31 mouse cellular contexts compared by ENCODE assay signal in genomic region chr12:74277265-74277664, GRCm38 (mm10). TPM values are rescaled to one million over a fixed set of nuclear protein-coding genes. Genes with fewer than 3 reads are reported as not detected.
DNase-seq lines count a peak whose midpoint lies in the region; ATAC-seq and TF ChIP-seq lines count a peak whose summit lies in the region.
"Had no signal": no experiment of that assay in that cellular context is flagged by ENCODE, and none has a peak within 500 bp of the region (broad histone marks: within the 10 kb centered on the region; RNA-seq: fewer than 3 reads in every experiment).

No protein-coding gene starts in this region.

- H3K4me3 ChIP-seq in forebrain, embryonic 14.5 days (ENCODE audit: low read depth, low read length): no peak overlapping the region
- H3K4me3 ChIP-seq in forebrain, embryonic 15.5 days: no peak overlapping the region
- H3K4me3 ChIP-seq in layer of hippocampus, adult 2 months: no peak overlapping the region
- H3K4me3 ChIP-seq: embryonic facial prominence, embryonic 13.5 days; embryonic facial prominence, embryonic 15.5 days; erythroblast, embryonic 14.5 days; forebrain, embryonic 10.5 days; forebrain, embryonic 12.5 days had no signal

- no peaks in the 10 kb centered on the region for H3K36me3 ChIP-seq in forebrain, embryonic 14.5 days (ENCODE audit: control insufficient read depth, insufficient read depth, low read length)
- no peaks in the 10 kb centered on the region for H3K36me3 ChIP-seq in forebrain, embryonic 15.5 days
- H3K36me3 ChIP-seq: embryonic facial prominence, embryonic 13.5 days; embryonic facial prominence, embryonic 15.5 days; forebrain, embryonic 10.5 days; forebrain, embryonic 12.5 days; G1E had no signal

- 0 out of 2 replicates have a peak, but pooled peaks cover 2% of the 10 kb centered on the region for H3K9me3 ChIP-seq in forebrain, embryonic 14.5 days (replicated peaks; ENCODE audit: control insufficient read depth, low read length)
- H3K9me3 ChIP-seq in forebrain, embryonic 15.5 days: no peaks in the 10 kb centered on the region
- H3K9me3 ChIP-seq: embryonic facial prominence, embryonic 13.5 days; embryonic facial prominence, embryonic 15.5 days; forebrain, embryonic 10.5 days; forebrain, embryonic 12.5 days had no signal

- no peaks in the 10 kb centered on the region for H3K4me1 ChIP-seq in forebrain, embryonic 14.5 days (ENCODE audit: control insufficient read depth, insufficient read depth, low read length)
- peaks cover 5% of the 10 kb centered on the region; the same call in 1 of the 2 replicates for H3K4me1 ChIP-seq in forebrain, embryonic 15.5 days
- H3K4me1 ChIP-seq: embryonic facial prominence, embryonic 13.5 days; embryonic facial prominence, embryonic 15.5 days; forebrain, embryonic 10.5 days; forebrain, embryonic 12.5 days had no signal

- peak; percentile 34 for DNase-seq in forebrain, embryonic 14.5 days (ENCODE audit: low spot score)
- DNase-seq in frontal cortex, postnatal 25 days (ENCODE audit: low spot score in 2 of 2): no peak
- no peak for DNase-seq in layer of hippocampus, adult 2 months (ENCODE audit: low spot score in 2 of 2)
- no peak for DNase-seq in layer of hippocampus, adult 9-11 months
- DNase-seq: adrenal gland, adult 8-10 months; adrenal gland, postnatal 14 days; adrenal gland, postnatal 36 days; B cell, adult 2 months; cerebellum, adult 11 months; cerebellum, adult 18-20 months; cerebellum, adult 8-10 months; cerebellum, adult 9-11 months; cerebellum, postnatal 14 days; cerebellum, postnatal 36 days; embryo, embryonic 11 days had no signal

- ATAC-seq in forebrain, embryonic 14.5 days: no peak
- ATAC-seq in forebrain, embryonic 15.5 days (replicated peaks): no peak
- ATAC-seq in frontal cortex, adult (ENCODE audit: low TSS enrichment): peak; percentile 48
- ATAC-seq: activated CD4-positive, CD25-positive, alpha-beta regulatory T cell, adult 4 months; CD4-positive, CD25-positive, alpha-beta regulatory T cell, adult 4 months; Patski had no signal

- no peaks in the 10 kb centered on the region for H3K27me3 ChIP-seq in forebrain, embryonic 14.5 days (replicated peaks; ENCODE audit: control insufficient read depth, insufficient read depth, low read length)
- no peaks in the 10 kb centered on the region for H3K27me3 ChIP-seq in forebrain, embryonic 15.5 days
- H3K27me3 ChIP-seq: CH12.LX; forebrain, embryonic 12.5 days had no signal

- H3K4me2 ChIP-seq in forebrain, embryonic 14.5 days (ENCODE audit: low read length): no peak overlapping the region
- no peak overlapping the region for H3K4me2 ChIP-seq in forebrain, embryonic 15.5 days (replicated peaks)
- H3K4me2 ChIP-seq: embryonic facial prominence, embryonic 13.5 days; embryonic facial prominence, embryonic 15.5 days; forebrain, embryonic 12.5 days had no signal

- WGBS in forebrain, embryonic 14.5 days: 85% methylated on average over 5 of the region's 5 CpGs
- WGBS in forebrain, embryonic 15.5 days: 78% methylated on average over 5 of the region's 5 CpGs

- TF ChIP-seq CTCF in layer of hippocampus, adult 2 months (conservative IDR thresholded peaks at IDR 0.05): no peak

- no peak overlapping the region for H3K27ac ChIP-seq in forebrain, embryonic 14.5 days (ENCODE audit: low read depth, low read length)
- no peak overlapping the region for H3K27ac ChIP-seq in forebrain, embryonic 15.5 days (replicated peaks)
- H3K27ac ChIP-seq in layer of hippocampus, adult 2 months: peak overlapping the region; percentile 36; the same call in 1 of the 2 replicates
- H3K27ac ChIP-seq: embryonic facial prominence, embryonic 13.5 days; embryonic facial prominence, embryonic 15.5 days; forebrain, embryonic 10.5 days; forebrain, embryonic 12.5 days had no signal

- no peak overlapping the region for H3K9ac ChIP-seq in forebrain, embryonic 14.5 days (ENCODE audit: low read length)
- no peak overlapping the region for H3K9ac ChIP-seq in forebrain, embryonic 15.5 days (replicated peaks)
- H3K9ac ChIP-seq: embryonic facial prominence, embryonic 13.5 days; embryonic facial prominence, embryonic 15.5 days; forebrain, embryonic 12.5 days had no signal

RNA-seq across cellular contexts. Expression of gene Gm11042, which starts 38.9 kb away (rescaled TPM):
- not detected in 2 replicates for polyA plus RNA-seq in forebrain, embryonic 14.5 days (2014; fragmentation: Nextera tagmentation; extraction: Ambion mirVana)
- polyA plus RNA-seq in forebrain, embryonic 15.5 days (2015; fragmentation: Nextera tagmentation; extraction: Ambion mirVana): not detected in 2 replicates
- total RNA-seq in layer of hippocampus, adult 2 months (2021): not detected
- total RNA-seq: adrenal gland, adult 18-20 months; adrenal gland, adult 8-10 months; adrenal gland, postnatal 14 days; adrenal gland, postnatal 36 days; CH12.LX; common myeloid progenitor, adult 5-6 weeks; G1E had no signal
- polyA plus RNA-seq: activated CD4-positive, CD25-positive, alpha-beta regulatory T cell, adult 4 months; brain, embryonic 14.5 days; CD4-positive, CD25-positive, alpha-beta regulatory T cell, adult 4 months; embryonic facial prominence, embryonic 11.5 days; embryonic facial prominence, embryonic 13.5 days; embryonic facial prominence, embryonic 15.5 days; erythroblast, embryonic 14.5 days; forebrain, embryonic 10.5 days; forebrain, embryonic 12.5 days; G1E; Patski had no signal
